16 mouse cellular contexts compared by ENCODE assay signal in the genomic region with DNA sequence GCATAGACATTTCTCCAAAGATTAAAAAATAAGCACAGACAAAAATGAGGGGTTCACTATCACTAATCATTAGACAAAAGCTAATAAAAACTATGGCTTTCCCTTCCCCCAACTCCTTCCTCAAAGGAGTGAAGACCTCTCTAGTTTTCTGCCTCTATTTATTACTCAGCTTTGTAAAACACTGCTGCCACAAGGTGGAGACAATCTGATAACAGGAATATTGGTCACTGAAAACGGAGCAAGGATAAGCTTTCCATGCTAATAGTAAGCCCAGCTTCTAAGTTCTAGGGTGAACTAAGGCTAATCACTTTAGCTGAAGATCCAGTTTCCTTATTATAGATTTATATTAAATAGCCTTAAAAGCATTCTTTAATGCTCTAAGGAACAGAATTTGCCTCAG. TPM values are rescaled to one million over a fixed set of nuclear protein-coding genes. Genes with fewer than 3 reads are reported as not detected.
A peak's percentile ranks its signal among the peaks of the same experiment; 100 is the strongest.
DNase-seq lines count a peak whose midpoint lies in the region; ATAC-seq and TF ChIP-seq lines count a peak whose summit lies in the region.
"Had no signal": no experiment of that assay in that cellular context is flagged by ENCODE, and none has a peak within 500 bp of the region (broad histone marks: within the 10 kb centered on the region; RNA-seq: fewer than 3 reads in every experiment).

No protein-coding gene starts in this region.

- no peaks in the 10 kb centered on the region for H3K4me1 ChIP-seq in midbrain, postnatal 0 days (ENCODE audit: insufficient read depth, low read length)
- H3K4me1 ChIP-seq in midbrain, embryonic 15.5 days = peaks cover 12% of the 10 kb centered on the region; the same call in 1 of the 2 replicates
- H3K4me1 ChIP-seq: midbrain, embryonic 10.5 days had no signal

- ATAC-seq in midbrain, postnatal 0 days (ENCODE audit: low FRiP score) = no peak
- no peak for ATAC-seq in midbrain, embryonic 15.5 days (replicated peaks)
- ATAC-seq: hindbrain, embryonic 16.5 days had no signal

- peak; percentile 40; the same call in 1 of the 2 replicates for TF ChIP-seq CTCF in gastrocnemius, adult 2 months (IDR thresholded peaks at IDR 0.05)
- peak; percentile 72 for TF ChIP-seq CTCF in layer of hippocampus, adult 2 months (conservative IDR thresholded peaks at IDR 0.05)
- peak; percentile 72 for TF ChIP-seq CTCF in midbrain, postnatal 0 days (IDR thresholded peaks at IDR 0.05)

- H3K9ac ChIP-seq in midbrain, postnatal 0 days (replicated peaks; ENCODE audit: low read length, poor library complexity, severe bottlenecking) = no peak overlapping the region
- no peak overlapping the region for H3K9ac ChIP-seq in midbrain, embryonic 15.5 days

- DNase-seq in gastrocnemius, adult 2 months = no peak
- no peak for DNase-seq in gastrocnemius, postnatal 36 days
- no peak for DNase-seq in layer of hippocampus, adult 2 months (ENCODE audit: low spot score in 2 of 2)
- no peak for DNase-seq in layer of hippocampus, adult 9-11 months
- peak; percentile 42 for DNase-seq in midbrain, postnatal 0 days (ENCODE audit: low spot score)
- no peak for DNase-seq in right cerebral cortex, postnatal 14 days
- DNase-seq in adrenal gland, postnatal 4 days (ENCODE audit: low spot score in 2 of 2) = no peak
- DNase-seq: cerebellum, adult 8-10 months; embryo, embryonic 11 days; gastrocnemius, postnatal 25 days; kidney, postnatal 10 days; left cerebral cortex, postnatal 4 days; spleen, adult 18-20 months had no signal

- H3K27ac ChIP-seq in gastrocnemius, adult 2 months = no peak overlapping the region
- H3K27ac ChIP-seq in layer of hippocampus, adult 2 months = no peak overlapping the region
- no peak overlapping the region for H3K27ac ChIP-seq in midbrain, postnatal 0 days (ENCODE audit: low read depth, low read length)
- H3K27ac ChIP-seq in midbrain, embryonic 15.5 days = no peak overlapping the region
- H3K27ac ChIP-seq: midbrain, embryonic 10.5 days had no signal

- no peaks in the 10 kb centered on the region for H3K36me3 ChIP-seq in midbrain, postnatal 0 days (ENCODE audit: insufficient read depth, low read length)
- no peaks in the 10 kb centered on the region for H3K36me3 ChIP-seq in midbrain, embryonic 15.5 days (replicated peaks)

- H3K4me3 ChIP-seq in gastrocnemius, adult 2 months = no peak overlapping the region
- H3K4me3 ChIP-seq in layer of hippocampus, adult 2 months = no peak overlapping the region
- no peak overlapping the region for H3K4me3 ChIP-seq in midbrain, postnatal 0 days (ENCODE audit: low read depth, low read length)
- H3K4me3 ChIP-seq in midbrain, embryonic 15.5 days = no peak overlapping the region
- H3K4me3 ChIP-seq: midbrain, embryonic 10.5 days had no signal

- intact Hi-C loops in gastrocnemius, adult 2 months (cut with DNase I) = no loop called here
- intact Hi-C loops in gastrocnemius, postnatal 36 days (cut with DNase I) = no loop called here

- no peak overlapping the region for H3K4me2 ChIP-seq in midbrain, postnatal 0 days (ENCODE audit: low read depth, low read length, poor library complexity, severe bottlenecking)
- H3K4me2 ChIP-seq in midbrain, embryonic 15.5 days = no peak overlapping the region

- H3K27me3 ChIP-seq in midbrain, postnatal 0 days (ENCODE audit: insufficient read depth, low read length) = no peaks in the 10 kb centered on the region
- no peaks in the 10 kb centered on the region for H3K27me3 ChIP-seq in midbrain, embryonic 15.5 days (replicated peaks)

- H3K9me3 ChIP-seq in midbrain, postnatal 0 days (ENCODE audit: low read length) = no peaks in the 10 kb centered on the region
- H3K9me3 ChIP-seq in midbrain, embryonic 15.5 days = no peaks in the 10 kb centered on the region
- H3K9me3 ChIP-seq: midbrain, embryonic 10.5 days had no signal

- 26% methylated on average over 1 of the region's 1 CpGs for WGBS in midbrain, postnatal 0 days
- WGBS in midbrain, embryonic 15.5 days = 36% methylated on average over 1 of the region's 1 CpGs

RNA-seq across cellular contexts. Expression of a gene that starts 8.3 kb away (rescaled TPM):
- 10 to 100 TPM; 16.0 to 19.2 TPM for total RNA-seq in gastrocnemius, adult 2 months (2021)
- total RNA-seq in gastrocnemius, postnatal 36 days (2021) = 10 to 100 TPM; 11.5 to 13.4 TPM
- 10 to 100 TPM; 37.2 to 50.4 TPM for total RNA-seq in layer of hippocampus, adult 2 months (2021)
- 68.1 and 77.1 TPM in 2 replicates for total RNA-seq in midbrain, postnatal 0 days (2014; rRNA removed)
- 73.9 and 77.8 TPM in 2 replicates for polyA plus RNA-seq in midbrain, postnatal 0 days (2015; fragmentation: Nextera tagmentation; extraction: Ambion mirVana)
- polyA plus RNA-seq in midbrain, embryonic 15.5 days (2015; fragmentation: Nextera tagmentation; extraction: Ambion mirVana) = 113 and 115 TPM in 2 replicates
- 10 to 100 TPM; 77.9 to 82.5 TPM for total RNA-seq in adrenal gland, postnatal 4 days (2021)
